Comparison of ENCODE assay signal across 39 mouse cellular contexts in the genomic region with DNA sequence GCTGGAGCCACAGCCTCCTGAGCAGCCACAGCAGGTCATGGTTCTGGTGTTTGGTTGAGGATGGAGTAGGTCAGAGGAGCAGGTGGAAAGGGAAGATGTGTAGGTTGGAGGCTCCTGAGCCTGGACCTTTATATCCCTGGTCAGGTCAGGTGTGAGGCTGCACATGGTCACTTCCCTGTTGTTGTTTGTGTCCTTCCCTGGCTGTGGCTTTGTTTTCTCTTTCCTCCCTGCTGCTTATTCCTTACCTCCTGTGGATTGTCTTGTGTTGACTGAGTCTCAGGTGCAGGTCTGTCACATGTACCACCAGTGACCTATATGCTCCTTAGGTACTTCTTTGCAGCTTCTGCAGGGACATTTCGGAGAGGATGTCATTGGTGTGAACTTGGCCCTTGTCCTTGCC. TPM values are rescaled to one million over a fixed set of nuclear protein-coding genes. Genes with fewer than 3 reads are reported as not detected.
"Had no signal": no experiment of that assay in that cellular context is flagged by ENCODE, and none has a peak within 500 bp of the region (broad histone marks: within the 10 kb centered on the region; RNA-seq: fewer than 3 reads in every experiment).

A gene (minus strand): TSS at position 101 of the 400 bp plus-strand sequence.

- DNase-seq: cerebellum, adult 9-11 months; cerebellum, postnatal 10 days; cerebellum, postnatal 14 days; cerebellum, postnatal 25 days; cerebellum, postnatal 36 days; embryo, embryonic 11 days; forebrain, postnatal 0 days; gastrocnemius, adult 2 months; gastrocnemius, postnatal 10 days; gastrocnemius, postnatal 14 days; gastrocnemius, postnatal 25 days; gastrocnemius, postnatal 36 days; heart, adult 11 months; heart, adult 18-20 months; heart, adult 2 months had no signal

- H3K4me3 ChIP-seq: embryonic facial prominence, embryonic 10.5 days; embryonic facial prominence, embryonic 12.5 days; embryonic facial prominence, embryonic 13.5 days; embryonic facial prominence, embryonic 15.5 days; erythroblast, embryonic 14.5 days; forebrain, embryonic 10.5 days; forebrain, embryonic 12.5 days; forebrain, embryonic 13.5 days; forebrain, embryonic 15.5 days; gastrocnemius, adult 2 months; heart, adult 2 months; heart, embryonic 10.5 days had no signal

- H3K4me1 ChIP-seq: embryonic facial prominence, embryonic 10.5 days; embryonic facial prominence, embryonic 12.5 days; embryonic facial prominence, embryonic 13.5 days; embryonic facial prominence, embryonic 15.5 days; forebrain, embryonic 10.5 days; forebrain, embryonic 12.5 days; forebrain, embryonic 13.5 days; forebrain, embryonic 15.5 days had no signal

- H3K27me3 ChIP-seq: embryonic facial prominence, embryonic 15.5 days; forebrain, embryonic 13.5 days; forebrain, embryonic 15.5 days had no signal

- H3K36me3 ChIP-seq: embryonic facial prominence, embryonic 10.5 days; embryonic facial prominence, embryonic 12.5 days; embryonic facial prominence, embryonic 13.5 days; embryonic facial prominence, embryonic 15.5 days; forebrain, embryonic 10.5 days; forebrain, embryonic 12.5 days; forebrain, embryonic 15.5 days; heart, embryonic 10.5 days had no signal

- H3K9me3 ChIP-seq: embryonic facial prominence, embryonic 10.5 days; embryonic facial prominence, embryonic 12.5 days; embryonic facial prominence, embryonic 13.5 days; embryonic facial prominence, embryonic 15.5 days; forebrain, embryonic 10.5 days; forebrain, embryonic 12.5 days; forebrain, embryonic 13.5 days; forebrain, embryonic 15.5 days; heart, embryonic 10.5 days had no signal

- ATAC-seq: forebrain, embryonic 13.5 days; forebrain, embryonic 14.5 days; forebrain, embryonic 15.5 days; forebrain, embryonic 16.5 days; forebrain, postnatal 0 days had no signal

RNA-seq across cellular contexts. Expression of the gene that starts here (rescaled TPM):
- total RNA-seq: common myeloid progenitor, adult 5-6 weeks; forebrain, postnatal 0 days; gastrocnemius, adult 18-20 months; gastrocnemius, adult 2 months; gastrocnemius, adult 8-10 months; gastrocnemius, postnatal 10 days; gastrocnemius, postnatal 14 days; gastrocnemius, postnatal 25 days; gastrocnemius, postnatal 36 days; gastrocnemius, postnatal 4 days; granulocyte monocyte progenitor cell, adult 5-6 weeks; heart, adult 18-20 months; heart, adult 2 months; heart, adult 8-10 months had no signal
- polyA plus RNA-seq: cortical plate, adult 2 months; embryonic facial prominence, embryonic 10.5 days; embryonic facial prominence, embryonic 11.5 days; embryonic facial prominence, embryonic 12.5 days; embryonic facial prominence, embryonic 13.5 days; embryonic facial prominence, embryonic 14.5 days; erythroblast, embryonic 14.5 days; forebrain, embryonic 10.5 days; forebrain, embryonic 11.5 days; forebrain, embryonic 12.5 days; forebrain, embryonic 13.5 days; forebrain, embryonic 14.5 days; forebrain, embryonic 15.5 days; forebrain, embryonic 16.5 days; forebrain, postnatal 0 days; frontal cortex, adult 2 months; gonadal fat pad, adult 2 months; heart, adult 2 months; heart, embryonic 10.5 days had no signal
